Mouse (Mus musculus): ENCODE data around the gene Gm15107. TPM values are rescaled to one million over a fixed set of nuclear protein-coding genes. Genes with fewer than 3 reads are reported as not detected.
"Not testable (repeated sequence)": the region's sequence is repeated elsewhere in the genome, so short reads cannot be mapped to it uniquely, and the experiment has no call there.

Gene Gm15107
- polyA plus RNA-seq (2015; fragmentation: Nextera tagmentation; extraction: Ambion mirVana), result not detected in 2 replicates

GRCm38 (mm10) chrX:148180424-148180823, at the start of gene Gm15107:
Gm15107 (plus strand) TSS chrX:148180724.
- 83% methylated on average over 1 of the region's 6 CpGs for WGBS

More at GRCm38 (mm10) chrX:148180424-148180823, at the start of gene Gm15107:
- H3K4me1 ChIP-seq; H3K27ac ChIP-seq (replicated peaks); H3K9me3 ChIP-seq; H3K4me3 ChIP-seq; H3K27me3 ChIP-seq; H3K4me2 ChIP-seq (replicated peaks); H3K9ac ChIP-seq (replicated peaks); ATAC-seq (replicated peaks); H3K36me3 ChIP-seq: not testable (repeated sequence)

Other genes starting within 250 kb of the Gm15107 start
- gene Gm15080, start 187.7 kb upstream of the Gm15107 start, polyA plus RNA-seq (2015; fragmentation: Nextera tagmentation; extraction: Ambion mirVana), result not detected in 2 replicates

Measured in forebrain, embryonic 15.5 days (tissue).